Mouse (Mus musculus) C2C12 (cell line): Measurements from ENCODE around the gene Tcea2. TPM values are rescaled to one million over a fixed set of nuclear protein-coding genes. Genes with fewer than 3 reads are reported as not detected.
A peak's percentile ranks its signal among the peaks of the same experiment; 100 is the strongest.

Experiments used
- H3K27me3 ChIP-seq: one replicate; pipeline ENCODE4 v1.6.1; 2011; ENCODE audit not compliant: control insufficient read depth, insufficient read depth, insufficient read length
- H3K36me3 ChIP-seq: one replicate; pipeline ENCODE4 v1.6.1; 2011; ENCODE audit not compliant: control insufficient read depth, insufficient read depth
- H3K4me3 ChIP-seq: one replicate; pipeline ENCODE4 v1.5.1; 2011; ENCODE audit warnings: mild to moderate bottlenecking, control low read depth; ENCODE audit not compliant: poor library complexity, insufficient read depth, severe bottlenecking
- H3K79me2 ChIP-seq: one replicate; pipeline ENCODE4 v1.6.1; 2011; ENCODE audit not compliant: control insufficient read depth, insufficient read depth
- H3K79me3 ChIP-seq: one replicate; pipeline ENCODE4 v1.6.1; 2011; ENCODE audit warnings: low read depth, control low read depth
- H3ac ChIP-seq: one replicate; pipeline ENCODE3; 2011; ENCODE audit warnings: low read depth; ENCODE audit not compliant: control insufficient read depth, insufficient read length
- CEBPB ChIP-seq: IDR thresholded peaks from one replicate; pipeline ENCODE4 v1.6.1; 2011; ENCODE audit warnings: low read depth, mild to moderate bottlenecking, control low read depth, moderate library complexity
- CTCF ChIP-seq: IDR thresholded peaks from one replicate; pipeline ENCODE4 v1.5.1; 2011; ENCODE audit not compliant: control insufficient read depth, insufficient read depth, insufficient read length
- FOSL1 ChIP-seq: IDR thresholded peaks from one replicate; pipeline ENCODE4 v1.8.0; 2011; ENCODE audit warnings: mild to moderate bottlenecking, low read length; ENCODE audit not compliant: poor library complexity, insufficient read depth, severe bottlenecking
- MAX ChIP-seq: IDR thresholded peaks from one replicate; pipeline ENCODE4 v1.6.1; 2011; ENCODE audit warnings: mild to moderate bottlenecking, control low read depth
- MYOD1 ChIP-seq: IDR thresholded peaks from one replicate; pipeline ENCODE4 v1.6.1; 2011; ENCODE audit warnings: low read depth; ENCODE audit not compliant: control insufficient read depth, insufficient read length
- MYOG ChIP-seq: IDR thresholded peaks from one replicate; pipeline ENCODE4 v1.6.1; 2011; ENCODE audit not compliant: control insufficient read depth, insufficient read length; ENCODE audit errors: extremely low read depth
- USF1 ChIP-seq: IDR thresholded peaks from one replicate; pipeline ENCODE4 v1.6.1; 2011; ENCODE audit warnings: low read depth, mild to moderate bottlenecking, control low read depth, moderate library complexity
- polyA plus RNA-seq: library from polyadenylated mRNA; unstranded; fragments of >200 nt; fragmentation: generic; extraction: Trizol; gene quantifications from one replicate; pipeline ENCODE4 v1.2.1, GENCODE M21; 2012; ENCODE audit warnings: missing spikeins

Tcea2 gene
- polyA plus RNA-seq, 1 experiment: 1.6 TPM

- Histone ChIP-seq H3K79me2 (no peaks in the 10 kb centered on the region), H3K4me3 (no peak overlapping the region), H3K27me3 (peaks cover 26% of the 10 kb centered on the region), H3K36me3 (no peaks in the 10 kb centered on the region), H3ac (peak overlapping the region; percentile 14), H3K79me3 (no peaks in the 10 kb centered on the region)
- TF ChIP-seq MYOG: no peak
- TF ChIP-seq MYOD1: no peak
- TF ChIP-seq CEBPB: no peak
- TF ChIP-seq MAX: no peak
- TF ChIP-seq FOSL1: no peak
- no peak for TF ChIP-seq USF1
- no peak for TF ChIP-seq CTCF
These were observed 4.7 kb upstream of the Tcea2 start for GRCm38 (mm10) chr2:181675454-181675853.

- peaks cover 16% of the 10 kb centered on the region for H3K27me3 ChIP-seq
- TF ChIP-seq MAX (no peak), USF1 (no peak), CTCF (no peak), FOSL1 (no peak), CEBPB (no peak), MYOD1 (no peak)
- no peak overlapping the region for H3ac ChIP-seq
These were observed 3.7 kb upstream of the Tcea2 start for GRCm38 (mm10) chr2:181676424-181676823.

DNA sequence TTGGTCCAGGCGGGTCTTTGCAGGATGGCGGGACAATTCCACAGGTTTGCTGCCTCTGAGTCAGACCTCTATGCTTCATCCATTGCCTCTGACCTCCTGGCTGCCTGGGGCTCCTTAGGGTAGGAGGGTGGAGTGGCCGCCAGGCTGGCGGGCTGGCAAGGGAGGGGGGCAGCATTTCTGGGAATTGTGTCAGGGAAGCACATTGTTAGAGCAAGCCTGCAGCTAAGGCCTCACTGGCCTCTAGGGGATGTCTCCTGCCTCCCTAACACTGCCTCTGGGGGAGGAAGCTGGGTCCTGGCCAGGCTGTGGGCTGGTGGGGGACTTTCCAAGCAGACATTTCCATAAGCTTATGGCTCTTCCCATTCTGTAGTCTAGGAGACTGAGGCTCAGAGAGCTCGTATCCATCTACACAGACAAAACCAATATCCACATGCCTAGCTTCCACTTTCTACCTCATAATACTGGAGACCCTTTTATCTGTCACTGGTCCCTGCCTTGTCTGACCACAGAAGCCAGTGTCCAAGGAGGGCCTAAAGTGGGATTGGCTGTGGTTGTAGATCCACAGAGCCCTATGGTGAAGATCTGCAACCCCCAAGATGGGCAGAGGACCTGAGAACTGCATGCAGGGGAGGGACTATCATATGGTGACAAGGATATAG, 2.9 kb upstream of the Tcea2 start:
- no peak overlapping the region for H3ac ChIP-seq
- no peaks in the 10 kb centered on the region for H3K36me3 ChIP-seq
- peaks cover 8% of the 10 kb centered on the region for H3K27me3 ChIP-seq
- no peak for TF ChIP-seq FOSL1
- no peak for TF ChIP-seq CEBPB
- TF ChIP-seq MAX: no peak
- no peak for TF ChIP-seq CTCF
- no peak for TF ChIP-seq USF1
- TF ChIP-seq MYOD1: no peak
- TF ChIP-seq MYOG: no peak
- no peaks in the 10 kb centered on the region for H3K79me2 ChIP-seq
- no peak overlapping the region for H3K4me3 ChIP-seq
- H3K79me3 ChIP-seq: no peaks in the 10 kb centered on the region

More at GRCm38 (mm10) chr2:181676424-181676823, 3.7 kb upstream of the Tcea2 start:
- Histone ChIP-seq H3K4me3 (no peak overlapping the region), H3K79me3 (no peaks in the 10 kb centered on the region), H3K79me2 (no peaks in the 10 kb centered on the region), H3K36me3 (no peaks in the 10 kb centered on the region)

DNA sequence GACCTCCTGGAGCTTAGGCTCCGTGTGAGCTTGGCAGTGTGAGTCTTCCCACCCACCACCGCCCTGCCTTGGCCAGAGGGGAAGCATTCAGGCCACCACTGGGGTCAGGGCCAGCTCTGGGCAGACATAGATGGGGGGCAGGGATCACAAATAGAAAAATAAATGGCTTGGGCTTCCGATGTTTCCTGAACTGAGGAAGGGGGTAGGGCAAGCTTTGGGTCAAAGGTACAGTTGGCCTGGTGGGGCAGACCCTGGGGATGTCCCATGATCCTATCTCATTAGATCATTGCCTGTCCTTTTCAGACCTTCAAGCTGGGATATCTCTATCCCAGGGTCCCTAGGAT, 2.4 kb upstream of the Tcea2 start:
- peaks cover 3% of the 10 kb centered on the region for H3K27me3 ChIP-seq
- H3ac ChIP-seq: no peak overlapping the region
- no peaks in the 10 kb centered on the region for H3K79me3 ChIP-seq
- TF ChIP-seq MYOD1 (no peak), USF1 (no peak), CTCF (no peak), MYOG (no peak), MAX (no peak), CEBPB (no peak), FOSL1 (no peak)
- H3K4me3 ChIP-seq: no peak overlapping the region
- H3K36me3 ChIP-seq: no peaks in the 10 kb centered on the region
- no peaks in the 10 kb centered on the region for H3K79me2 ChIP-seq

DNA sequence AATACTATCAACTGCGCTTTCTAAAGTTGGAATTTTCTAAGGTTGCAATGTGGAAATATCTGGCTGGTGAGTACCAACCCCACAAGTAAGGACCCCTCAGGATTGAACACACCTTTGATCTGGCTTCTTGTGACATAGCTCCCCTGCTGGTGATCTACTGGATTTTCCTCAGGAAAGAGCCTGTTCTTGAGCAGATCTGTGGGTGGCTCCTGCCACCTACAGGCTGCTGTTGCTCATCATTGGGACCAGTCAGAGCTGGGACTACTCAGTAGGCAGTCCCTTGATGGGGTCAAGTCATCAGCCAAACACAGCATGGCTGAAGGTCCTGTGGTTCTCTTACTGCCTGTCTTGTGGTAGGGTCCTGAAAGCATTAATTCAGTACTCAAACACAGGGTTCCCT, 1.3 kb upstream of the Tcea2 start:
- no peaks in the 10 kb centered on the region for H3K79me2 ChIP-seq
- H3K4me3 ChIP-seq: no peak overlapping the region
- H3K36me3 ChIP-seq: no peaks in the 10 kb centered on the region
- no peak overlapping the region for H3ac ChIP-seq
- H3K27me3 ChIP-seq: no peaks in the 10 kb centered on the region
- TF ChIP-seq MAX (peak; percentile 27), CEBPB (no peak), MYOG (no peak), FOSL1 (no peak), CTCF (peak; percentile 88), USF1 (no peak)
- H3K79me3 ChIP-seq: no peaks in the 10 kb centered on the region

DNA sequence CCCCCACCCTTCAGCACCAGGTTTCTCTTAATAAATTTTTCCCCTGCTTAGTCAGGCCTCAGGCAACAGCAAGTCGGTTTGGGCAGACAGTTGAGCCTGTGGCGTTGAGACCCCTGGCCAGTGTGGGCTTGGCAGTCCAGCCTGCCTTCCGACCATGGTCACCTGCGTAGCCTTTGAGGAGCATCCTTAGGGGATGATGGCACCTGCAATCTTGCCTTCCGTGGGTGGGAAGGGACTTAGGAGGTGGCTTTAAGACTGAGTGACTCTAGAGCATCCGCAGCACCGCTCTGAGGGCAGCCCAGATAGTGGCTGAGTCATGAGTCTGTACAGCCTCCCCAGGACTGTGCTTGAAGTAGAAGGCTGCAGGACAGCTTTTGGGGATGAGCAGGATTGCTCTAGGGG, 607 bp downstream of the Tcea2 start:
- H3K4me3 ChIP-seq: peak overlapping the region; percentile 31
- H3K79me3 ChIP-seq: no peaks in the 10 kb centered on the region
- H3ac ChIP-seq: peak overlapping the region; percentile 93
- H3K36me3 ChIP-seq: no peaks in the 10 kb centered on the region
- no peaks in the 10 kb centered on the region for H3K27me3 ChIP-seq
- H3K79me2 ChIP-seq: no peaks in the 10 kb centered on the region
- TF ChIP-seq CTCF (no peak), MYOG (no peak)
